Mouse (Mus musculus): ENCODE data around the gene Pfn1. TPM values are rescaled to one million over a fixed set of nuclear protein-coding genes. Genes with fewer than 3 reads are reported as not detected.

Pfn1 gene
- polyA plus RNA-seq, 1 experiment from 2014 or later: 1,384 TPM

DNA sequence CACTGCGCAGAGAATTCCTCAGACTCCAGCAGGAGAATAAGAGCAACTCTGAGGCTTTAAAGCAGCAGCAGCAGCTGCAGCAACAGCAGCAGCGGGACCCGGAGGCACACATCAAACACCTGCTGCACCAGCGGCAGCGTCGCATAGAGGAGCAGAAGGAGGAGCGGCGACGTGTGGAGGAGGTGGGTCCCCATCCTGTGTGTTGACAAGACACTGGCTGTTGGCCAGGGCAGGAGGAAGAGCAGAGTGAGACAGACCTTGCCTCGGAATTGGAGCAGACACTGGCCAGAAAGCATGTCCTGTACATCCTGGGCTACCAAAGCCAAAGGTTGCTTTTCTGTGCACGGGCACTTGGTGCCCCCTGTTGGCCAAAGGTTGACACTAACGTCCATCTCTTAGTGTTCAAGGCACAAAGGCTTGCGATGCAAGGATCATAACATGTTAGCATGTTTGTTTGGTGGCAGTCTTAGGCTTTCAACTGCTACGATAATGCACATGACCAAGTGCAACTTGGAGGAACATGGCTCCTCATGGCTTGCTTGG lies 49.3 kb downstream of the Pfn1 start:
- Histone ChIP-seq H3K9ac (ENCODE audit: low read length) (no peak overlapping the region), H3K4me2 (ENCODE audit: low read length) (no peak overlapping the region), H3K36me3 (ENCODE audit: control insufficient read depth, insufficient read depth, low read length) (peaks cover 88% of the 10 kb centered on the region), H3K4me3 (ENCODE audit: control insufficient read depth in 1 of 2, insufficient read depth in 1 of 2, low read depth in 1 of 2, low read length in 2 of 2) (no peak overlapping the region), H3K27me3 (ENCODE audit: control insufficient read depth, insufficient read depth, low read length) (no peaks in the 10 kb centered on the region), H3K9me3 (ENCODE audit: control insufficient read depth, low read length) (no peaks in the 10 kb centered on the region), H3K4me1 (ENCODE audit: control insufficient read depth in 2 of 2, insufficient read depth in 2 of 2, low read length in 2 of 2) (no peaks in the 10 kb centered on the region), H3K27ac (replicated peaks in 1 of 2; ENCODE audit: control insufficient read depth in 1 of 2, insufficient read depth in 1 of 2, low read depth in 2 of 2, low read length in 2 of 2) (no peak overlapping the region)
- WGBS: 47% methylated on average over 14 of the region's 14 CpGs
- ATAC-seq (ENCODE audit: insufficient number of reproducible peaks, insufficient read depth, low FRiP score, low read depth): no peak

Other genes with a start within 250 kb of the Pfn1 start
- 17.8 and 17.9 TPM in 2 replicates for gene Pelp1, start 244.6 kb downstream of the Pfn1 start, polyA plus RNA-seq (2014; fragmentation: Nextera tagmentation; extraction: Ambion mirVana)
- 5.4 and 8.6 TPM in 2 replicates for gene Arrb2, start 222.0 kb downstream of the Pfn1 start, polyA plus RNA-seq (2014; fragmentation: Nextera tagmentation; extraction: Ambion mirVana)
- 25.1 and 26.8 TPM in 2 replicates for gene Med11, start 202.7 kb downstream of the Pfn1 start, polyA plus RNA-seq (2014; fragmentation: Nextera tagmentation; extraction: Ambion mirVana)
- gene Zmynd15, start 195.2 kb downstream of the Pfn1 start, polyA plus RNA-seq (2014; fragmentation: Nextera tagmentation; extraction: Ambion mirVana): 0.95 and 2.0 TPM in 2 replicates
- 9.4 and 10.3 TPM in 2 replicates for gene Cxcl16, start 194.7 kb downstream of the Pfn1 start, polyA plus RNA-seq (2014; fragmentation: Nextera tagmentation; extraction: Ambion mirVana)
- gene Tm4sf5, start 149.4 kb downstream of the Pfn1 start, polyA plus RNA-seq (2014; fragmentation: Nextera tagmentation; extraction: Ambion mirVana): 8.7 and 10.5 TPM in 2 replicates
- gene Vmo1, start 140.0 kb downstream of the Pfn1 start, polyA plus RNA-seq (2014; fragmentation: Nextera tagmentation; extraction: Ambion mirVana): 0.32 and 0.43 TPM in 2 replicates
- gene Gltpd2, start 135.4 kb downstream of the Pfn1 start, polyA plus RNA-seq (2014; fragmentation: Nextera tagmentation; extraction: Ambion mirVana): 0.27 and 0.49 TPM in 2 replicates
- 625 and 657 TPM in 2 replicates for gene Psmb6, start 129.3 kb downstream of the Pfn1 start, polyA plus RNA-seq (2014; fragmentation: Nextera tagmentation; extraction: Ambion mirVana)
- gene Gm40193, start 121.7 kb downstream of the Pfn1 start, polyA plus RNA-seq (2014; fragmentation: Nextera tagmentation; extraction: Ambion mirVana): not detected in 2 replicates
- gene Pld2, start 114.6 kb downstream of the Pfn1 start, polyA plus RNA-seq (2014; fragmentation: Nextera tagmentation; extraction: Ambion mirVana): 11.1 and 11.7 TPM in 2 replicates
- gene Mink1, start 91.8 kb downstream of the Pfn1 start, polyA plus RNA-seq (2014; fragmentation: Nextera tagmentation; extraction: Ambion mirVana): 12.7 and 13.2 TPM in 2 replicates
- gene 4930544D05Rik, start 38.8 kb downstream of the Pfn1 start, polyA plus RNA-seq (2014; fragmentation: Nextera tagmentation; extraction: Ambion mirVana): not detected in 2 replicates
- gene Chrne, start 35.4 kb downstream of the Pfn1 start, polyA plus RNA-seq (2014; fragmentation: Nextera tagmentation; extraction: Ambion mirVana): not detected in 2 replicates
- gene Gp1ba, start 15.5 kb downstream of the Pfn1 start, polyA plus RNA-seq (2014; fragmentation: Nextera tagmentation; extraction: Ambion mirVana): 0.74 and 1.2 TPM in 2 replicates
- 73.2 and 75.9 TPM in 2 replicates for gene Rnf167, start 7.4 kb downstream of the Pfn1 start, polyA plus RNA-seq (2014; fragmentation: Nextera tagmentation; extraction: Ambion mirVana)
- 290 and 303 TPM in 2 replicates for gene Slc25a11, start 7.2 kb downstream of the Pfn1 start, polyA plus RNA-seq (2014; fragmentation: Nextera tagmentation; extraction: Ambion mirVana)
- gene Eno3, start 2.6 kb upstream of the Pfn1 start, polyA plus RNA-seq (2014; fragmentation: Nextera tagmentation; extraction: Ambion mirVana): 468 and 495 TPM in 2 replicates
- 177 TPM in 2 replicates for gene Spag7, start 14.8 kb upstream of the Pfn1 start, polyA plus RNA-seq (2014; fragmentation: Nextera tagmentation; extraction: Ambion mirVana)
- gene Camta2, start 33.5 kb upstream of the Pfn1 start, polyA plus RNA-seq (2014; fragmentation: Nextera tagmentation; extraction: Ambion mirVana): 13.7 and 13.8 TPM in 2 replicates
- 2.1 and 2.7 TPM in 2 replicates for gene Inca1, start 45.5 kb upstream of the Pfn1 start, polyA plus RNA-seq (2014; fragmentation: Nextera tagmentation; extraction: Ambion mirVana)
- 13.9 and 18.9 TPM in 2 replicates for gene Kif1c, start 45.9 kb upstream of the Pfn1 start, polyA plus RNA-seq (2014; fragmentation: Nextera tagmentation; extraction: Ambion mirVana)
- 9.3 and 9.9 TPM in 2 replicates for gene Zfp3, start 109.6 kb upstream of the Pfn1 start, polyA plus RNA-seq (2014; fragmentation: Nextera tagmentation; extraction: Ambion mirVana)
- 0.50 and 0.62 TPM in 2 replicates for gene Scimp, start 157.9 kb upstream of the Pfn1 start, polyA plus RNA-seq (2014; fragmentation: Nextera tagmentation; extraction: Ambion mirVana)
- 27.6 and 27.7 TPM in 2 replicates for gene Rabep1, start 190.1 kb upstream of the Pfn1 start, polyA plus RNA-seq (2014; fragmentation: Nextera tagmentation; extraction: Ambion mirVana)